Mouse (Mus musculus) midbrain, embryonic 12.5 days (tissue): ENCODE data around the gene Pum3. TPM values are rescaled to one million over a fixed set of nuclear protein-coding genes. Genes with fewer than 3 reads are reported as not detected.

ENCODE experiments used
- ATAC-seq: fragments of 200-750 bp; cut with Nextera tagmentation; 2 replicates; pipeline ENCODE4 v1.8.0; 2017; ENCODE audit warnings: low read depth, moderate TSS enrichment, moderate library complexity; ENCODE audit not compliant: low FRiP score
- H3K27ac ChIP-seq: fragments of 300-500 bp; sonication (generic); replicated peaks from 2 replicates; pipeline ENCODE4 v1.5.1; 2016; ENCODE audit warnings: mild to moderate bottlenecking
- H3K27me3 ChIP-seq: fragments of 300-500 bp; sonication (generic); 2 replicates; pipeline ENCODE4 v1.6.1; 2016; ENCODE audit warnings: mild to moderate bottlenecking
- H3K36me3 ChIP-seq: fragments of 300-500 bp; sonication (generic); 2 replicates; pipeline ENCODE4 v1.6.1; 2016
- H3K4me1 ChIP-seq: fragments of 300-500 bp; sonication (generic); 2 replicates; pipeline ENCODE4 v1.6.1; 2016
- H3K4me2 ChIP-seq: fragments of 300-500 bp; sonication (generic); replicated peaks from 2 replicates; pipeline ENCODE4 v1.6.1; 2016; ENCODE audit warnings: mild to moderate bottlenecking, moderate library complexity
- H3K4me3 ChIP-seq: fragments of 300-500 bp; sonication (generic); 2 replicates; pipeline ENCODE4 v1.5.1; 2016; ENCODE audit warnings: mild to moderate bottlenecking
- H3K9ac ChIP-seq: fragments of 300-500 bp; sonication (generic); replicated peaks from 2 replicates; pipeline ENCODE4 v1.6.1; 2016; ENCODE audit warnings: mild to moderate bottlenecking, moderate library complexity
- H3K9me3 ChIP-seq: fragments of 300-500 bp; sonication (generic); 2 replicates; pipeline ENCODE4 v1.6.1; 2016; ENCODE audit warnings: mild to moderate bottlenecking
- WGBS: fragments of 180-500 bp; shearing (Covaris S2); methylation state at CpG from one replicate; pipeline ENCODE4 v1.1.7; 2016; 5-methylcytosine and 5-hydroxymethylcytosine counted together
- polyA plus RNA-seq: library from polyadenylated mRNA; unstranded; fragments of >200 nt; fragmentation: Nextera tagmentation; extraction: Ambion mirVana; gene quantifications from 2 replicates; pipeline ENCODE4 v1.2.1, GENCODE M21; 2016

Pum3 gene
- polyA plus RNA-seq, result 84.0 and 90.2 TPM in 2 replicates

DNA sequence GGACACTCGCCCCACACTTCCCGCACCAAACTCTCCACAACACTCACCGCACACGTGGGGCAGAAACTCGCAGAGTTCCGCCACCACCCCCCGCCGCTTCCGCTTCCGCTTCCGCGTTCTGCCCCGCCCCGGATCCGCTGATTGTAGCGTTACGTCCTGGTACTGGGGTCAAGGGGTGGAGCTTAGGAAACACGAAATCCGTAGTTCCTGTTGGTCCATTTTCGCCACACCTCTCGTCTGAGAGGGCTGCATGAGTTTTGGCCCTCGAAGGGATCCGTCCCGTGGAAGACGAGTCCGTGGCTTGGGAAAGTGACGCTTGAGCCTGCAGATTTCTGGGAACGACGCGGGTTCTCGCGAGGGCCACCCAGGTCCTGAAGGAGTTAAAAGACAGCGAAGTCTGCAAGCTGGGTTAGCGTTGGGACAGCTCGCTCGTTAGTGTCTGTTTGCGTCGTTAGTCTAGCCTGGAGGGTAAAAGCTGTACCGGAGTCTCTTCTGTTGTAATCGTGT lies at the start of gene Pum3:
TSS of gene Pum3 (minus strand) at position 81 of the 507 bp plus-strand sequence.
- Histone ChIP-seq H3K27ac (peak within 1 kb of the TSS; percentile 74), H3K9me3 (no peaks in the 10 kb centered on the region), H3K9ac (peak within 1 kb of the TSS; percentile 71), H3K4me1 (peaks cover 23% of the 10 kb centered on the region), H3K4me3 (peak within 1 kb of the TSS; percentile 75), H3K4me2 (peak within 1 kb of the TSS; percentile 89), H3K36me3 (peaks cover 9% of the 10 kb centered on the region), H3K27me3 (no peaks in the 10 kb centered on the region; the same call in 1 of the 2 replicates)
- peak; percentile 98 for ATAC-seq
- under 1% methylated on average over 40 of the region's 40 CpGs for WGBS

DNA sequence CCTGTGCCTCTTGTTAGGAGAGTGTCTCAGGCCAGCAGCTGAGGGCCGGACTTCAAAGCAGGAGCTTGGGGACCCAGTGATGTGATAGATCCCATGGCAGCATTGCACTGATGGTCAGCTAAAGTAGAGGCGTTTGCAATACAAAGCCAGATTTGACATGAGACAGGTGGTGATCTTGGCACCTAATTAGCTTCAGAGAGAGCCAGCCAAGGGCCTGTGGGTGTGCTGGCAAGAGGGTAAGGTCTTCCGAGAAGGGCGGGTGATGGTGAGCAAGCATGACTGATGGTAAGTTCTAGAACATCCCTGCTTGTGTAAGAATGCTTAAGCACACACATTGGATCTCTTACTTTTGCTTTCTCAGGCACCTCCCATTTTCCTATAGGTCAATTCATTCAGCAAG lies 37.1 kb upstream of the Pum3 start:
- H3K9me3 ChIP-seq, result no peaks in the 10 kb centered on the region
- no peaks in the 10 kb centered on the region for H3K4me1 ChIP-seq
- no peak overlapping the region for H3K4me3 ChIP-seq
- H3K27me3 ChIP-seq, result no peaks in the 10 kb centered on the region
- no peak overlapping the region for H3K9ac ChIP-seq
- WGBS, result 84% methylated on average over 4 of the region's 4 CpGs
- H3K4me2 ChIP-seq, result no peak overlapping the region
- no peak for ATAC-seq
- no peaks in the 10 kb centered on the region for H3K36me3 ChIP-seq
- no peak overlapping the region for H3K27ac ChIP-seq

DNA sequence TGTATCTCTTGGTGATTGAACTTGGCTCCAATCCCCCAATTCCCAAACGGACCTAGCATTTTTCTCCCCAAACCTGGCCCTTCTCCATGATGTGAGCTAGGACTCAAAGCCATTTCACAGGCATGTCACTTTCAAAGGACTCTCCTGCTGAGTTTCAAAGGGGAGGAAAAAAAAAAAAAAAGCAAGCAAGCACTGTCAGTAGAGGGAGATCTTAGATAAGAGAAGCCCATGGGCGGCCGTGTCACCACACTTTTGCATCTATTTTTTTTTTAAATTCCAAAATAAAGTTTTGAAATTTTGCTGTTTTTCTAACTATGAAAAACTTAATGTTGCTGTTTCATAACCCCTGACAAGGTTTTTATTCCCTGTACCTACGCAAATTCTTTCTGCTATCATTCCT lies 33.0 kb upstream of the Pum3 start:
- ATAC-seq, result no peak
- Histone ChIP-seq H3K4me2 (no peak overlapping the region), H3K36me3 (no peaks in the 10 kb centered on the region), H3K4me1 (no peaks in the 10 kb centered on the region), H3K9me3 (no peaks in the 10 kb centered on the region), H3K9ac (no peak overlapping the region), H3K27me3 (no peaks in the 10 kb centered on the region), H3K27ac (no peak overlapping the region), H3K4me3 (no peak overlapping the region)
- 65% methylated on average over 4 of the region's 4 CpGs for WGBS

DNA sequence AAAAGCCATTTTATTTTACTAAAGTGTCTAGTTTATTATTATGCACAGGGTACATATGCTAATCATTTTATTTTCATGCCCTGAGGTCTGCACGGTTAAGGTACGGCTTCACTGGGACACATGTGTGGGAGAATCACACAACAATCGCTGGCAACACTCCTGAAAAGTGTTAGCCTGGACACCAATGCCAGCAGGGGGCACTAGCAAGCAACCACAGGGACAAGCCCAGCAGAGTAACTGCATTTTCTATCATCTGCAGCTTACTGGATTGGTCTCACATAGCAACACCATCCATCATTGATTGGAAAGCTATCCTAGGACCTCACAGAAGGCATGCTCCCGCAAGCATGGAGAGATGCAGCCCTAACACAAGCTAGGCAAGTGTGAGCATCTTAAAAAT lies 20.8 kb upstream of the Pum3 start:
- H3K9me3 ChIP-seq, result no peaks in the 10 kb centered on the region
- H3K4me1 ChIP-seq, result no peaks in the 10 kb centered on the region
- H3K9ac ChIP-seq, result no peak overlapping the region
- WGBS, result 43% methylated on average over 4 of the region's 4 CpGs
- H3K36me3 ChIP-seq, result no peaks in the 10 kb centered on the region
- peaks cover 12% of the 10 kb centered on the region for H3K27me3 ChIP-seq
- ATAC-seq, result no peak
- no peak overlapping the region for H3K27ac ChIP-seq
- H3K4me3 ChIP-seq, result no peak overlapping the region
- no peak overlapping the region for H3K4me2 ChIP-seq

DNA sequence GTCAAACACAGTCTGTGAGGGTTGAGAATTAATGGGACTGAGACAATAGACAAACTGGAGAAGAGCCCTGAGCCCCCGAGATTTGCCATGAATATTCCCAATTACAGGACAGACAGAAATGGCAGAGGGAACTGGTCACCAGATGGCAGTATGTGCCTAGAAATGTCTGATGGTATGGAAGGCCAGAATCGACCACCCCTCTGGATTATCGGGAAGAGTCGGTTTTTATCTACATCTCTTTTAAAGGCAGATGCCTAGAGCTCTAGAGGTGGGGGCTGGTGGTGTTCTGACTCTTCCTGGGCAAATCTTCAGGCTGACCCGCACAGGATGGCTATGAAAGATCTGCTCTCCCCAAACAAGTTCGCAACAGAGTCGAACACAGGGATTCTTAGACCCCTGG lies 17.9 kb upstream of the Pum3 start:
- Histone ChIP-seq H3K4me2 (no peak overlapping the region; the same call in 1 of the 2 replicates), H3K4me1 (no peaks in the 10 kb centered on the region), H3K27ac (no peak overlapping the region), H3K36me3 (no peaks in the 10 kb centered on the region), H3K9me3 (no peaks in the 10 kb centered on the region), H3K9ac (no peak overlapping the region), H3K4me3 (no peak overlapping the region), H3K27me3 (peaks cover 15% of the 10 kb centered on the region)
- ATAC-seq, result 0 out of 2 replicates have a peak, but pooled peaks have one; percentile 38
- WGBS, result 19% methylated on average over 7 of the region's 7 CpGs

DNA sequence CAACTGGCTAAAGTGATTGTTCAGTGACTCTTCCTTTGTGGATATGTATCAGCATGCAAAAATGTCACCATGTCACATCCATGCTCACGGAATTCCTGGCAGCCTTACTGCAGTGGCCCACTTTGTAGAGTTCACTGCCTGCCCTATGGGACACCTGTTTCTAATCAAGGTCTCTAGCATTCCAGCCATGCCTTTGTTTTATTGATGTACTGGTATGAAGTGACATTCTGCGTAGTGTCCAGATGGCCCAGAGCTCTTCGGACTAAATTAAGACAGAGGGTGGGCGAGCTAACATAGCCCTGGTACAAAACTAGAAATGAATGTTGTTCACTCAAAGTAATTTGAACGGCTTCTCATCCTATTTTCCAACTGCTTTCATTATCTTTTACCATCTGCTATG lies 11.5 kb upstream of the Pum3 start:
- H3K9ac ChIP-seq, result no peak overlapping the region
- no peaks in the 10 kb centered on the region for H3K4me1 ChIP-seq
- H3K36me3 ChIP-seq, result no peaks in the 10 kb centered on the region
- H3K4me2 ChIP-seq, result no peak overlapping the region
- H3K9me3 ChIP-seq, result no peaks in the 10 kb centered on the region
- WGBS, result 83% methylated on average over 5 of the region's 5 CpGs
- H3K4me3 ChIP-seq, result no peak overlapping the region
- peaks cover 3% of the 10 kb centered on the region; the same call in 1 of the 2 replicates for H3K27me3 ChIP-seq
- no peak for ATAC-seq
- no peak overlapping the region for H3K27ac ChIP-seq

DNA sequence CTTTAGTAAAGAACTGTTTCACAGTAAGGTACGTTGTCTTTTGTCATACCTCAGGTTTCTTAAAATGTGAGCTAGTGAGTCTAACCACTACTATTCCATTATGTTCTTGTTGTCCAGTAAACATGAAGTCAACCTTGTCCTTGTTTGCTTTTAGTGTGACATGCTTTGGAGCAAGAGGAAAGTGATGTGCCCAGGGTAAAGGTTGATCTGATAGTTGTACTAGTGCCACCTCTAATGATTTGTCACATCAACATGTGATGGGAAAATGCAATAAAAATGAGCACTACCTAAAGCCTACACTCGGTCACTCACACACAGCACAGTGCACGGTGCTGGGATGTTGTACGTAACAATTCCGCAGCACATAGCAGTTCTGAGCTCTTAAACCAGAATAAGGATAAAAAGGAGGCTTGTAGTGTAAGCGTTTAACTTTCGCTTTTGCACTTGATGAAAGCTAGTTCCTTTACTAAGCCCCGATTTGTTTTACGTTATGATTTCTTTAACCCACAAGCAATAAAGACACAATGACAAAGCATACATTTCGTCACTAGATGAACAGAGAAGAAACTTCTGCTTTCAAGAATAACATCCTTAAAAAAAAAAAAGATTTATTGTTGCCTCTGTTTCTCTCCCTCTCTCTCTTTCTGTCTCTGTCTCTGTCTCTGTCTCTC lies 8.5 kb upstream of the Pum3 start:
- 91% methylated on average over 10 of the region's 10 CpGs for WGBS
- Histone ChIP-seq H3K36me3 (no peaks in the 10 kb centered on the region), H3K9me3 (no peaks in the 10 kb centered on the region), H3K4me1 (no peaks in the 10 kb centered on the region), H3K4me2 (no peak overlapping the region), H3K27me3 (no peaks in the 10 kb centered on the region; the same call in 1 of the 2 replicates), H3K4me3 (no peak overlapping the region), H3K9ac (no peak overlapping the region), H3K27ac (no peak overlapping the region)
- ATAC-seq, result no peak

DNA sequence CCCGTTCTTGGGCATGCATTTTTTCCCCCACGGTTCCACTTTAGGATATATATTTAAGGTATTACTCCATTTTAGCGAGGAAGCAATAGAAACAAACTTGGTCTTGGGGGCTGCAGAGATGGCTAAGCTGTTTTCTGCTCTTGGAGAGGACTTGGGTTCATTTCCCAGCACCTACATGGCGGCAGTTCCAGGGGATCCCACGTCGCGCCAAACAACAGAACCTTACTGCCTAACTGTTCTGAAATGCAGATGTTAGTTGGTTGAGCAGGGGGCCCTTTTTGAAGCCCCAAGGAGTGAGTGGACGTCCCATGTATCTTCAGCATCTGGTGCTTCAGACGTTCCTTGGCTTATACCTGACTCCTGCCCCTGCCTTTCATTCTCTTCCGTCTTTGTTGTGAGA lies 781 bp upstream of the Pum3 start:
- WGBS, result 2% methylated on average over 10 of the region's 10 CpGs
- Histone ChIP-seq H3K9ac (peak overlapping the region; percentile 71), H3K4me2 (peak overlapping the region; percentile 68), H3K36me3 (peaks cover 4% of the 10 kb centered on the region; the same call in 1 of the 2 replicates), H3K27ac (peak overlapping the region; percentile 74), H3K4me1 (peaks cover 23% of the 10 kb centered on the region), H3K27me3 (no peaks in the 10 kb centered on the region; the same call in 1 of the 2 replicates), H3K4me3 (peak overlapping the region; percentile 75), H3K9me3 (no peaks in the 10 kb centered on the region)
- no peak for ATAC-seq

DNA sequence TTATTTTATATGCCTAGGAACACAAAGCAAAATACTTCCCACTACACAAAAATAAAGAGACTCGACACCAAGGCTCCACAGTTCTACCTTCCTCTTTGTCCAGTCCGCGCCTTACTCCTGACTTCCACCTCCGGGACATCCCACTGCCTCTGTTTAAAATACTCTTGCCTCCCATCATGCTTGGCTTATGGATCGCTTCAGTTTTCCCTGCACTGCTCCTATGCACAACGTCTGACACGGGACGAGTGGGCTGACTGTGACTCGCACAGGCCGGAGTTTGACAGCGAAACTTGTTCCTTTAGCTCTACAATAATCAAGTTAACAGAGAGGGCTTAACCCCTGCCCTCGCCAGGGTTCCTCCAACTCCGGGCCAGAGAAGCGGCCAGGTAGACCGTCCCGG lies 344 bp downstream of the Pum3 start:
- peaks cover 23% of the 10 kb centered on the region for H3K4me1 ChIP-seq
- ATAC-seq, result no peak; the same call in 1 of the 2 replicates
- H3K9ac ChIP-seq, result peak overlapping the region; percentile 65
- no peaks in the 10 kb centered on the region for H3K9me3 ChIP-seq
- no peaks in the 10 kb centered on the region for H3K27me3 ChIP-seq
- WGBS, result under 1% methylated on average over 16 of the region's 16 CpGs
- peak overlapping the region; percentile 89 for H3K4me2 ChIP-seq
- H3K36me3 ChIP-seq, result peaks cover 14% of the 10 kb centered on the region
- no peak overlapping the region; the same call in 1 of the 2 replicates for H3K27ac ChIP-seq
- peak overlapping the region; percentile 75 for H3K4me3 ChIP-seq

DNA sequence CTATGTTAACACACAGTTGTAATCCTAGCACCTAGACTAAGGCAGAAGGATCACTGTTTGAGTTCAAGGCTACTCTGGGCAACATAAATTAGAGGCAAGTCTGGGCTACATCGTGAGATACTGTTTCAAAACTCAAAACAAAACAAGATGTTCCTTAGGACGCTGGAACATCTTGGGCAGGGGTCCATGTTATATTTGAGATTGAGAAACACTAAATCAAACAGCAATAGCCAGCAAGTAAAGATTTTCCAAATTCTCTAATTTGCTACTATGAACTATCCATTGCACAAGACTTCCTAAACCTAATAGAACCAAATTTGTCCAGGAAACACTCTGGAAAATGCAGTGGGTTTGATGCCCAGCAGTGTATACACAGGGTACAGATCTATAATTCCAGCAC lies 1.8 kb downstream of the Pum3 start:
- peaks cover 25% of the 10 kb centered on the region for H3K36me3 ChIP-seq
- WGBS, result 81% methylated on average over 2 of the region's 2 CpGs
- no peaks in the 10 kb centered on the region for H3K27me3 ChIP-seq
- H3K9ac ChIP-seq, result no peak overlapping the region
- no peak overlapping the region for H3K27ac ChIP-seq
- H3K4me1 ChIP-seq, result peaks cover 23% of the 10 kb centered on the region
- no peak for ATAC-seq
- H3K9me3 ChIP-seq, result no peaks in the 10 kb centered on the region
- H3K4me3 ChIP-seq, result no peak overlapping the region
- H3K4me2 ChIP-seq, result no peak overlapping the region

DNA sequence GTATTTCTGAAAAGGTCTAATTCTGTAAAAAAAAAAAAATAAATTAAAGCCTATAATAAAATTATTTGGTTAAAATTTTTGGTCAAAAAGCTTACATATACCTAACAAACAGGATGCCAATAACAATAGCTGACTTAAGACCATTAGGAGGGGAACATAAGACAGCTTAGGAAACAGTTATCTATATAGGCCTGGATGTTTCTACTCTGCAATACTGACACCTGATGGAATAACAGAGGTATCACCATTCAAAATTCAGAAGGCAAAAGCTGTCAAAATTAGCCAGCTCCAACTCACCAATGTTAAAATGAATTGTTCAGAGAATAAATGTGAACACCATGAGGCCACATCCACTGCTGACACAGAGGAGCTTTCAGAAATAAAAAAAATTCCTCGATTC lies 3.2 kb downstream of the Pum3 start:
- H3K4me2 ChIP-seq, result no peak overlapping the region
- no peak overlapping the region for H3K4me3 ChIP-seq
- H3K9me3 ChIP-seq, result no peaks in the 10 kb centered on the region
- H3K4me1 ChIP-seq, result peaks cover 23% of the 10 kb centered on the region
- H3K27me3 ChIP-seq, result no peaks in the 10 kb centered on the region
- 86% methylated on average over 1 of the region's 1 CpGs for WGBS
- no peak overlapping the region for H3K27ac ChIP-seq
- peaks cover 38% of the 10 kb centered on the region for H3K36me3 ChIP-seq
- ATAC-seq, result no peak
- H3K9ac ChIP-seq, result no peak overlapping the region

DNA sequence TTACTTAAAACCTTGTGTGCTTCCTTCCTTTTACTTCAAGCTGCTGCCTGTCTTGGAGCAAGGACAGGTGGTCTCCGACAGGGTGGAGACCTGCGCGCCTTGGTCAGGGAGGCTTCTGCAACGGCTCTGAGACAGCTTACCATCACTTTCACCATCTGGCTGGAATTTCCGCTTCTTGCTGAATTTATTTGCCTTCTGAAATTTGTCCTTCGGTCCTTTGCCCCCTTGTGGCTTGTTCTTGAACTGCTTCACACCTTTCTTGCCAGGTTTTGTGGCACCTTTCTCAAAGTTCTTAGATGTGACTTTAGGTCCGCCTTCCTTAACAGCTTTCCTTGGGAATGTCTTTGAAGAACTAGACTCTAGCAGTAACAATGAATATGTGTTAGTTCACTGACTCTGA lies 4.0 kb downstream of the Pum3 start:
- Histone ChIP-seq H3K4me2 (no peak overlapping the region), H3K9ac (no peak overlapping the region), H3K27ac (no peak overlapping the region), H3K4me1 (peaks cover 17% of the 10 kb centered on the region), H3K4me3 (no peak overlapping the region), H3K9me3 (no peaks in the 10 kb centered on the region), H3K27me3 (no peaks in the 10 kb centered on the region), H3K36me3 (peaks cover 45% of the 10 kb centered on the region)
- no peak for ATAC-seq
- WGBS, result 81% methylated on average over 7 of the region's 7 CpGs
